Mouse (Mus musculus) liver, adult 2 months (tissue): ENCODE results near the gene Trnau1ap. TPM values are rescaled to one million over a fixed set of nuclear protein-coding genes. Genes with fewer than 3 reads are reported as not detected.

Source experiments
- DNase-seq: peaks from one replicate; pipeline ENCODE4 v3.0.0-alpha.2; 2011; ENCODE audit warnings: low read depth, low spot score; ENCODE audit errors: extremely low read depth
- H3K27ac ChIP-seq: fragments of 200-500 bp; replicated peaks from 2 replicates; pipeline ENCODE4 v1.5.1; 2012; ENCODE audit warnings: low read depth, mild to moderate bottlenecking, control low read depth, inconsistent platforms, low read length; ENCODE audit not compliant: insufficient read depth
- H3K27me3 ChIP-seq: fragments of 200-500 bp; 2 replicates; pipeline ENCODE4 v1.6.1; 2012; ENCODE audit warnings: mild to moderate bottlenecking, moderate library complexity, low read length, inconsistent platforms; ENCODE audit not compliant: control insufficient read depth, insufficient read depth
- H3K36me3 ChIP-seq: fragments of 200-500 bp; 2 replicates; pipeline ENCODE4 v1.6.1; 2012; ENCODE audit warnings: low read length, inconsistent platforms; ENCODE audit not compliant: control insufficient read depth, insufficient read depth
- H3K4me1 ChIP-seq: fragments of 200-500 bp; 2 replicates; pipeline ENCODE4 v1.6.1; 2011; ENCODE audit warnings: low read length; ENCODE audit not compliant: control insufficient read depth, insufficient read depth
- H3K4me3 ChIP-seq: fragments of 200-500 bp; 2 replicates; pipeline ENCODE4 v1.5.1; 2011; ENCODE audit warnings: low read depth, mild to moderate bottlenecking, control low read depth, low read length, moderate library complexity; ENCODE audit not compliant: insufficient read depth
- H3K79me2 ChIP-seq: fragments of 200-500 bp; 2 replicates; pipeline ENCODE4 v1.6.1; 2012; ENCODE audit warnings: inconsistent platforms, mild to moderate bottlenecking, low read length, moderate library complexity; ENCODE audit not compliant: control insufficient read depth, insufficient read depth
- H3K9ac ChIP-seq: fragments of 200-500 bp; 2 replicates; pipeline ENCODE4 v1.6.1; 2012; ENCODE audit warnings: low read depth, mild to moderate bottlenecking, control low read depth, inconsistent platforms, low read length
- CTCF ChIP-seq: fragments of 200-500 bp; IDR thresholded peaks from 2 replicates; pipeline ENCODE4 v1.5.1; 2011; ENCODE audit warnings: low read depth, low read length, control low read depth
- POLR2A ChIP-seq: fragments of 200-500 bp; IDR thresholded peaks from 2 replicates; pipeline ENCODE4 v1.6.1; 2011; ENCODE audit warnings: low read length, control low read depth; ENCODE audit not compliant: insufficient read depth; ENCODE audit errors: extremely low read depth
- WGBS: fragments of 180-500 bp; shearing (Covaris S2); methylation state at CpG from one replicate; pipeline ENCODE4 v1.1.7; 2018; 5-methylcytosine and 5-hydroxymethylcytosine counted together
- polyA plus RNA-seq: library from polyadenylated mRNA; depleted of rRNA; stranded (reverse); fragments of >200 nt; gene quantifications from 2 replicates; pipeline ENCODE4 v1.2.3, GENCODE M21; 2012
- total RNA-seq: library from RNA; depleted of rRNA; stranded (reverse); fragments of >200 nt; gene quantifications from 2 replicates; pipeline ENCODE4 v1.2.3, GENCODE M21; 2014

Trnau1ap gene
- total and polyA plus RNA-seq, 2 experiments, result 12.2 to 29.5 TPM

DNA sequence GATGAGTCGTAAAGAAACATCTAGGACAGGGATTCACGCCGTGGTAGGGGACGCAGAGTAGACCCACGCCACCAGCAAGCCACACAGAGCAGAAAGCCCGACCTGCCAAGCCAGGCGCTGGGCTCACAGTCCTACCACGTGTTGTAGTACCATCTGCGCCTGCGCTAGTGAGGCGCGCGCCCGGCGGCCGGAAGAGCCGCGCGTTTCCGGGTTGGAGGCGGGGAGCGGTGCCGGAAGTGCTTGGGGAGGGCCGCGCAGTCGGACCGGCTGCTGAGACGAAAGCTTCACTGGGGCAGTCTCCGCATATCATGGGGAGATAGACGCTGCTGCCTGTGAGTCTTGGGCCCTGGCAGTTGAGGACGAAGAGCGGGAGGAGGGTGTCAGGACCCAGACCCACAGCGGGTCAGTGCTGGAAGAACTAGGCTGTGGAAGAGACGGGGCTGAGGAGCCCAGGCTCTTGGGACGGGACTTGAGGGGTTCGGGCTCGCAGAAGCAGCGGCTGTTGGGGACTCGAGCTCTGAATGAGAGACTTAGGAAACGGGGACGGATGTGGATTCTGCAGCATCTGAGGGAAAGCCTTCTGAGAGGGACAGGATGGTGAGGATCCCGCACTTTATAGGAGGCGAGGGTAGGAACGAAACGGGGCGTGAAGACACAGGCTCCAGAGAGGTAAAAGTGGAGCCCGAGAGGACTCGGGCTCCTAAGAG is 55.0 kb downstream of the Trnau1ap start, which contains the start of gene Taf12:
Gene Taf12, plus strand, starts transcription at position 220 of the 707 bp plus-strand sequence.
- H3K9ac ChIP-seq, result peak within 1 kb of the TSS; percentile 92
- WGBS, result under 1% methylated on average over 48 of the region's 48 CpGs
- no peaks in the 10 kb centered on the region for H3K36me3 ChIP-seq
- peak; percentile 78 for DNase-seq
- no peaks in the 10 kb centered on the region for H3K4me1 ChIP-seq
- TF ChIP-seq CTCF (no peak), POLR2A (peak; percentile 95)
- peak within 1 kb of the TSS; percentile 85 for H3K4me3 ChIP-seq
- peak within 1 kb of the TSS; percentile 72 for H3K27ac ChIP-seq
- H3K27me3 ChIP-seq, result no peaks in the 10 kb centered on the region
- peaks cover 4% of the 10 kb centered on the region; the same call in 1 of the 2 replicates for H3K79me2 ChIP-seq

DNA sequence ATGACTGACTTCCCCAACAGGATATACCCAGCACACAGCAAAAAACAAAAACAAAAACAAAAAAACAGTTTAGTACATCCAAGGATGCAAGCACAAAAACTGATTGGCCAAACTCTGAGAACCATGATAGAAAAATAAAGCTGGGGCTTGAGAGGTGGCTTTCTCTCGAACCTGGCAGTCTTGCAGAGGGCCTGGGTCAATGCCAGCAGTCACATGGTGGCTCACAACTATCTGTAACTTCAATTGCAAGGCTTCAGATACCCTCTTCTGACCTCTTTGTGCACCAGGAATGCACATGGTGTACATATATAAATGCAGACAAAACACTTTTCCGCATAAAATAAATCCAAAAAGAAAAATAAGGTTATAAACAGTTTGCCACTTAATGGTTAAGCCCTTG is 56.2 kb downstream of the Trnau1ap start:
- Histone ChIP-seq H3K4me1 (no peaks in the 10 kb centered on the region), H3K9ac (no peak overlapping the region)
- no peak for DNase-seq

DNA sequence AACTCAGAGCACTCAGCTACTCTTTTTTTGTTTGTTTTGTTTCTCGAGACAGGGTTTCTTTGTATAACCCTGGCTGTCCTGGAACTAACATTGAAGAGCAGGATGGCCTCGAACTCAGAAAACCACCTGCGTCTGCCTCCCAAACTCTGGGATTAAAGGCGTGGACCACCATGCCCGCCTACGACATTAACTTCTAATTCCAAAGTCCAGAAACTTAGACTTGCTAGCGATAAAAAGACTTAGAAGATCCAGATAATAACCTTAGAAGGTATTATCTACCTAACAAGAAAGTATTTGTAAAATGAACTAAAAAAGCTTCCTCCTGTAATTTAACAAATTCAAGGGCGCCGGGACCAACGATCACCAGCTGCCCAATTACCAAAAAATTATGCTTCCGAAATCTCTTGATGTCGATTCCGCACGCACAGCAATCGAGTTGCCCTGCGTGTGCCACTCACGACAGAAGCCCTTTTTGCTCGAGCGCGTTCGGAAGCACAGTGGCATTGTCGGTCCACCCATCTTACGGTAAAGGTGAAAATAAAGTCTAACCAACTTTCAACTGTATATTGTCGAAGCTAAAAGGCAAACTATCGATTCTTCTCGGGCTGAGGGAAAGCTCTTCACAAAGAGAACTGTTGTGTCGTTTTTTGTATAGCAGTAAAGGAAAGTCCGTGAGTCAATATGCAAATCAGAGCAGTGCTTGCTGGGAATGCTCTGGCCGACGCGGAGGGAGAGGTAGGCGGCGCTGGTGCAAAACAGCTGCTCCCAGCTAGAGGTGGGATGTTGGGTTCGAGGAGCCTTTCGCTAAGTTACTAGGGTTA is 59.4 kb downstream of the Trnau1ap start:
- WGBS, result under 1% methylated on average over 35 of the region's 35 CpGs
- Histone ChIP-seq H3K27ac (peak overlapping the region; percentile 65; the same call in 1 of the 2 replicates), H3K79me2 (no peaks in the 10 kb centered on the region), H3K36me3 (no peaks in the 10 kb centered on the region), H3K4me1 (no peaks in the 10 kb centered on the region), H3K9ac (peak overlapping the region; percentile 66), H3K27me3 (no peaks in the 10 kb centered on the region), H3K4me3 (peak overlapping the region; percentile 49)
- TF ChIP-seq CTCF (peak; percentile 47), POLR2A (peak; percentile 100)
- peak; percentile 90 for DNase-seq

More for the DNA sequence above, 56.2 kb downstream of the Trnau1ap start:
- Histone ChIP-seq H3K79me2 (peaks cover 4% of the 10 kb centered on the region; the same call in 1 of the 2 replicates), H3K4me3 (no peak overlapping the region), H3K27ac (no peak overlapping the region), H3K36me3 (no peaks in the 10 kb centered on the region), H3K27me3 (no peaks in the 10 kb centered on the region)
- TF ChIP-seq POLR2A, result no peak
- TF ChIP-seq CTCF, result no peak
- 29% methylated on average over 2 of the region's 2 CpGs for WGBS

DNA sequence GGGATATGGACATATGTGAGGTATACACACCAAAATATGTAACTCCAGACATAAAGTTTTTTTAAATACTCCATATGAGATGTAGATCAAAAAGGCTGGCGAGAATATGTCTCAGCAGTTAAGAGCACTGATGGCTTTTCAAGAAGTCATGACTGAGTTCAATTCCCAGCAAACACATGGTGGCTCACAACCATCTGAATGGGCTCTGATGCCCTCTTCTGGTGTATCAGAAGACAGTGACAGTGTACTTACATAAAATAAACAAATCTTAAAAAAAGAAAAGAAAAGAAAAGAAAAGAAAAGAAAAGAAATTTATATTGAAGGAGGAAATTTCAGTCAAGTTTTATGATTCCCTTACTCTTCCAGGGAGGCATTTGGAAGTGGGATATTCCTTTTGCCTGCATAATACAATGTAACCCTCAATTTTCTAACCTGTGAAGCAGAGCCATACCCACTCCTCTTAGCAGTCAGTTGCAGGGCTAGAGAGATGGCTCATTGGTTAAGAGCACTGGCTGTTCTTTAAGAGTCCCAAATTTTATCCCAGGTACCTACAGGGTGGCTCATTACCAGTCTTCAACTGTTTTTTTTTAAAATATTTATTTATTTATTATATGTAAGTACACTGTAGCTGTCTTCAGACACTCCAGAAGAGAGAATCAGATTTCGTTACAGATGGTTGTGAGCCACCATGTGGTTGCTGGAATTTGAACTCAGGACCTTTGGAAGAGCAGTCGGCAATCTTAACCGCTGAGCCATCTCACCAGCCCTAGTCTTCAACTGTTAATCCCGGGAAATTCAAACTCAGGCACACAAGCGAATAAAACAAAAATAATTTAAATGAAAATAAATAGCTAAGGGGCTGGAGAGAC is 60.2 kb downstream of the Trnau1ap start:
- 7% methylated on average over 6 of the region's 6 CpGs for WGBS
- DNase-seq, result peak; percentile 61
- no peaks in the 10 kb centered on the region for H3K4me1 ChIP-seq
- H3K27ac ChIP-seq, result no peak overlapping the region
- no peaks in the 10 kb centered on the region for H3K79me2 ChIP-seq
- H3K27me3 ChIP-seq, result no peaks in the 10 kb centered on the region
- TF ChIP-seq POLR2A, result no peak
- 0 out of 2 replicates have a peak, but pooled peaks have one; percentile 9 for TF ChIP-seq CTCF
- H3K36me3 ChIP-seq, result no peaks in the 10 kb centered on the region
- H3K9ac ChIP-seq, result no peak overlapping the region
- H3K4me3 ChIP-seq, result no peak overlapping the region

DNA sequence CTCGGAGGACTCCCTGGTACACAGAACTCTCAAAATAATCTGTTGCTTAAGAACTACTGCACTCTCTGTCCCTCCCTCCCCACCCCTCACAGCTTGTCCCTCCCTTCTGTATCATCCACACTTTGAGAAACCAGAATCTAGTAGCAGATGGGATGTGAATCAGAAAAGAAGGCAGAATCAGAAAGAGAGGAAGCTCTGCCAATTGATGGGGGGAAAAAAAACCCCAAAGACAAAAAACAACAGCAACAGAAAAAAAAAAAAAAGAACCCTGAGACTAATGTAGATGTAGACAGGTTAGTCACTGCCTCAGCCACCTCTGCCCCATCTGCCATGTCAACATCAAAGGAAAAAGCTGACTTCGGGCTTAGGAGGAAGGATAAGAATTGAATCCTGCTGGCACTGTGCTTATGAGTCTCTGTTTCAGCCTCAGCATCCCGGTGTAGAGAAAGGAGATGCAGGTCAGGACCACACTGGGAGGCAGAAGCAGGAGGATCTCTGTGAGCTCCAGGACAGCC is 62.4 kb downstream of the Trnau1ap start:
- Histone ChIP-seq H3K27ac (no peak overlapping the region), H3K79me2 (no peaks in the 10 kb centered on the region), H3K36me3 (no peaks in the 10 kb centered on the region), H3K27me3 (no peaks in the 10 kb centered on the region), H3K4me3 (no peak overlapping the region), H3K9ac (no peak overlapping the region), H3K4me1 (peaks cover 4% of the 10 kb centered on the region; the same call in 1 of the 2 replicates)
- 76% methylated on average over 3 of the region's 3 CpGs for WGBS
- TF ChIP-seq CTCF (no peak), POLR2A (no peak)
- no peak for DNase-seq
